Mouse (Mus musculus) midbrain, embryonic 13.5 days (tissue): ENCODE results near the gene Slc35g1. TPM values are rescaled to one million over a fixed set of nuclear protein-coding genes. Genes with fewer than 3 reads are reported as not detected.

Experiments used
- ATAC-seq: fragments of 200-750 bp; cut with Nextera tagmentation; 2 replicates; pipeline ENCODE4 v1.8.0; 2017; ENCODE audit warnings: mild to moderate bottlenecking, moderate TSS enrichment, moderate library complexity
- H3K27ac ChIP-seq: fragments of 300-500 bp; sonication (generic); 2 replicates; pipeline ENCODE4 v1.5.1; 2015; ENCODE audit warnings: inconsistent platforms, mild to moderate bottlenecking, moderate library complexity
- H3K27me3 ChIP-seq: fragments of 300-500 bp; sonication (generic); 2 replicates; pipeline ENCODE4 v1.6.1; 2015; ENCODE audit warnings: mild to moderate bottlenecking, inconsistent platforms
- H3K36me3 ChIP-seq: fragments of 300-500 bp; sonication (generic); 2 replicates; pipeline ENCODE4 v1.6.1; 2015; ENCODE audit warnings: mild to moderate bottlenecking, inconsistent platforms
- H3K4me1 ChIP-seq: fragments of 300-500 bp; sonication (generic); replicated peaks from 2 replicates; pipeline ENCODE4 v1.6.1; 2015; ENCODE audit warnings: inconsistent platforms
- H3K4me2 ChIP-seq: fragments of 300-500 bp; sonication (generic); replicated peaks from 2 replicates; pipeline ENCODE4 v1.6.1; 2015; ENCODE audit warnings: moderate library complexity, mild to moderate bottlenecking, inconsistent platforms
- H3K4me3 ChIP-seq: fragments of 300-500 bp; sonication (generic); replicated peaks from 2 replicates; pipeline ENCODE4 v1.5.1; 2015; ENCODE audit warnings: mild to moderate bottlenecking, inconsistent platforms
- H3K9ac ChIP-seq: fragments of 300-500 bp; sonication (generic); replicated peaks from 2 replicates; pipeline ENCODE4 v1.6.1; 2015; ENCODE audit warnings: mild to moderate bottlenecking, inconsistent platforms
- H3K9me3 ChIP-seq: fragments of 300-500 bp; sonication (generic); 2 replicates; pipeline ENCODE4 v1.6.1; 2016; ENCODE audit warnings: mild to moderate bottlenecking, inconsistent platforms
- WGBS: fragments of 180-500 bp; shearing (Covaris S2); methylation state at CpG from one replicate; pipeline ENCODE4 v1.1.7; 2015; 5-methylcytosine and 5-hydroxymethylcytosine counted together
- polyA plus RNA-seq: library from polyadenylated mRNA; unstranded; fragments of >200 nt; fragmentation: Nextera tagmentation; extraction: Ambion mirVana; gene quantifications from 2 replicates; pipeline ENCODE4 v1.2.1, GENCODE M21; 2015

The Slc35g1 gene
- polyA plus RNA-seq, 1 experiment from 2014 or later, result 1.7 TPM

- no peak overlapping the region for H3K4me2 ChIP-seq
- ATAC-seq, result no peak
- no peaks in the 10 kb centered on the region for H3K36me3 ChIP-seq
- H3K27ac ChIP-seq, result no peak overlapping the region
- no peak overlapping the region for H3K9ac ChIP-seq
- H3K4me1 ChIP-seq, result peaks cover 9% of the 10 kb centered on the region
- no peaks in the 10 kb centered on the region for H3K27me3 ChIP-seq
- 100% methylated on average over 2 of the region's 2 CpGs for whole genome bisulfite sequencing
- H3K4me3 ChIP-seq, result no peak overlapping the region
- H3K9me3 ChIP-seq, result no peaks in the 10 kb centered on the region
Measured at GRCm38 (mm10) chr19:38400851-38401250, 5.1 kb downstream of the Slc35g1 start.

GRCm38 (mm10) chr19:38401416-38401815 is 5.6 kb downstream of the Slc35g1 start:
- Histone ChIP-seq H3K4me3 (no peak overlapping the region), H3K9me3 (no peaks in the 10 kb centered on the region), H3K36me3 (no peaks in the 10 kb centered on the region), H3K27ac (no peak overlapping the region), H3K4me2 (no peak overlapping the region), H3K9ac (no peak overlapping the region), H3K4me1 (peaks cover 9% of the 10 kb centered on the region), H3K27me3 (no peaks in the 10 kb centered on the region)
- ATAC-seq, result no peak
- WGBS, result 88% methylated on average over 2 of the region's 2 CpGs

GRCm38 (mm10) chr19:38410357-38411056 is 14.7 kb downstream of the Slc35g1 start:
- Histone ChIP-seq H3K4me3 (no peak overlapping the region), H3K27me3 (no peaks in the 10 kb centered on the region), H3K36me3 (no peaks in the 10 kb centered on the region), H3K9ac (no peak overlapping the region), H3K9me3 (no peaks in the 10 kb centered on the region), H3K4me2 (no peak overlapping the region), H3K27ac (no peak overlapping the region), H3K4me1 (0 out of 2 replicates have a peak, but pooled peaks cover 2% of the 10 kb centered on the region)
- 86% methylated on average over 10 of the region's 10 CpGs for WGBS
- ATAC-seq, result no peak

- Histone ChIP-seq H3K9ac (no peak overlapping the region), H3K27ac (no peak overlapping the region), H3K9me3 (no peaks in the 10 kb centered on the region), H3K27me3 (no peaks in the 10 kb centered on the region), H3K4me1 (no peaks in the 10 kb centered on the region), H3K4me2 (no peak overlapping the region), H3K4me3 (no peak overlapping the region), H3K36me3 (no peaks in the 10 kb centered on the region)
- ATAC-seq, result no peak
- 82% methylated on average over 6 of the region's 6 CpGs for WGBS
Measured at GRCm38 (mm10) chr19:38413861-38414260, 18.1 kb downstream of the Slc35g1 start.

- Histone ChIP-seq H3K4me1 (no peaks in the 10 kb centered on the region), H3K27ac (no peak overlapping the region), H3K4me2 (no peak overlapping the region), H3K9me3 (no peaks in the 10 kb centered on the region), H3K9ac (no peak overlapping the region), H3K4me3 (no peak overlapping the region), H3K27me3 (no peaks in the 10 kb centered on the region), H3K36me3 (no peaks in the 10 kb centered on the region)
- 76% methylated on average over 4 of the region's 4 CpGs for WGBS
- ATAC-seq, result no peak
Measured at GRCm38 (mm10) chr19:38418819-38419423, 23.1 kb downstream of the Slc35g1 start.

- Histone ChIP-seq H3K27me3 (no peaks in the 10 kb centered on the region), H3K4me2 (no peak overlapping the region), H3K4me1 (no peaks in the 10 kb centered on the region), H3K27ac (no peak overlapping the region), H3K9me3 (no peaks in the 10 kb centered on the region), H3K9ac (no peak overlapping the region), H3K4me3 (no peak overlapping the region), H3K36me3 (no peaks in the 10 kb centered on the region)
- no peak for ATAC-seq
- WGBS, result 87% methylated on average over 4 of the region's 4 CpGs
Measured at GRCm38 (mm10) chr19:38420751-38421295, 25.0 kb downstream of the Slc35g1 start.

- no peaks in the 10 kb centered on the region for H3K36me3 ChIP-seq
- H3K9me3 ChIP-seq, result no peaks in the 10 kb centered on the region
- no peak overlapping the region for H3K4me2 ChIP-seq
- WGBS, result 56% methylated on average over 7 of the region's 7 CpGs
- no peaks in the 10 kb centered on the region for H3K27me3 ChIP-seq
- no peaks in the 10 kb centered on the region for H3K4me1 ChIP-seq
- H3K4me3 ChIP-seq, result no peak overlapping the region
- H3K27ac ChIP-seq, result no peak overlapping the region
- no peak for ATAC-seq
- no peak overlapping the region for H3K9ac ChIP-seq
Measured at GRCm38 (mm10) chr19:38421436-38421835, 25.7 kb downstream of the Slc35g1 start.

- no peaks in the 10 kb centered on the region for H3K27me3 ChIP-seq
- 56% methylated on average over 6 of the region's 6 CpGs for WGBS
Measured at GRCm38 (mm10) chr19:38422926-38423325, 27.1 kb downstream of the Slc35g1 start.

GRCm38 (mm10) chr19:38423884-38424283 is 28.1 kb downstream of the Slc35g1 start:
- no peaks in the 10 kb centered on the region for H3K27me3 ChIP-seq
- no peak for ATAC-seq
- 43% methylated on average over 7 of the region's 7 CpGs for WGBS

More at GRCm38 (mm10) chr19:38422926-38423325, 27.1 kb downstream of the Slc35g1 start:
- H3K27ac ChIP-seq, result no peak overlapping the region
- H3K4me2 ChIP-seq, result no peak overlapping the region
- H3K4me1 ChIP-seq, result no peaks in the 10 kb centered on the region
- H3K9ac ChIP-seq, result no peak overlapping the region
- H3K36me3 ChIP-seq, result no peaks in the 10 kb centered on the region
- no peaks in the 10 kb centered on the region for H3K9me3 ChIP-seq
- ATAC-seq, result no peak
- no peak overlapping the region for H3K4me3 ChIP-seq

GRCm38 (mm10) chr19:38424581-38424980 is 28.8 kb downstream of the Slc35g1 start:
- Histone ChIP-seq H3K4me1 (no peaks in the 10 kb centered on the region), H3K4me3 (no peak overlapping the region), H3K9me3 (no peaks in the 10 kb centered on the region), H3K27ac (no peak overlapping the region), H3K36me3 (no peaks in the 10 kb centered on the region), H3K27me3 (no peaks in the 10 kb centered on the region), H3K9ac (no peak overlapping the region), H3K4me2 (no peak overlapping the region)
- WGBS, result 82% methylated on average over 6 of the region's 7 CpGs
- ATAC-seq, result no peak

More at GRCm38 (mm10) chr19:38423884-38424283, 28.1 kb downstream of the Slc35g1 start:
- Histone ChIP-seq H3K4me1 (no peaks in the 10 kb centered on the region), H3K27ac (no peak overlapping the region), H3K4me2 (no peak overlapping the region), H3K9ac (no peak overlapping the region), H3K9me3 (no peaks in the 10 kb centered on the region), H3K36me3 (no peaks in the 10 kb centered on the region), H3K4me3 (no peak overlapping the region)

GRCm38 (mm10) chr19:38429269-38429668 is 33.5 kb downstream of the Slc35g1 start:
- H3K36me3 ChIP-seq, result no peaks in the 10 kb centered on the region
- ATAC-seq, result no peak
- WGBS, result 51% methylated on average over 5 of the region's 5 CpGs

GRCm38 (mm10) chr19:38430475-38430874 is 34.7 kb downstream of the Slc35g1 start:
- Histone ChIP-seq H3K4me1 (no peaks in the 10 kb centered on the region), H3K27ac (no peak overlapping the region), H3K9me3 (no peaks in the 10 kb centered on the region), H3K4me2 (no peak overlapping the region), H3K4me3 (no peak overlapping the region), H3K9ac (no peak overlapping the region), H3K27me3 (no peaks in the 10 kb centered on the region), H3K36me3 (no peaks in the 10 kb centered on the region)
- WGBS, result 83% methylated on average over 8 of the region's 8 CpGs
- no peak for ATAC-seq

More at GRCm38 (mm10) chr19:38429269-38429668, 33.5 kb downstream of the Slc35g1 start:
- no peak overlapping the region for H3K27ac ChIP-seq
- no peaks in the 10 kb centered on the region for H3K4me1 ChIP-seq
- no peak overlapping the region for H3K4me3 ChIP-seq
- no peak overlapping the region for H3K4me2 ChIP-seq
- H3K9me3 ChIP-seq, result no peaks in the 10 kb centered on the region
- no peak overlapping the region for H3K9ac ChIP-seq
- no peaks in the 10 kb centered on the region for H3K27me3 ChIP-seq
